Mouse (Mus musculus) small intestine, adult 2 months (tissue): ENCODE measurements around the gene Rab11fip3.

Experiments
- CTCF ChIP-seq: fragments of 200-500 bp; IDR thresholded peaks from 2 replicates; pipeline ENCODE4 v1.5.1; 2012; ENCODE audit warnings: low read depth, mild to moderate bottlenecking, control low read depth, inconsistent platforms, low read length, moderate library complexity, mixed read lengths; ENCODE audit not compliant: insufficient replicate concordance, insufficient read length; ENCODE audit errors: extremely low read depth
- POLR2A ChIP-seq: fragments of 200-500 bp; IDR thresholded peaks from 2 replicates; pipeline ENCODE4 v1.6.1; 2012; ENCODE audit warnings: low read depth, mild to moderate bottlenecking, control low read depth, inconsistent platforms, low read length, moderate library complexity

- no peak for TF ChIP-seq CTCF
- TF ChIP-seq POLR2A = no peak
These were observed 124.8 kb downstream of the Rab11fip3 start, which contains the start of the genes Pigq and Nhlrc4 for GRCm38 (mm10) chr17:25944366-25945163.
